Mouse (Mus musculus) cerebellum, adult 2 months (tissue): ENCODE data around the gene Trpm8.

ENCODE experiments used
- CTCF ChIP-seq: fragments of 200-500 bp; IDR thresholded peaks from 2 replicates; pipeline ENCODE4 v1.5.1; 2011; ENCODE audit warnings: low read depth, mild to moderate bottlenecking, control low read depth, low read length, moderate library complexity, borderline replicate concordance; ENCODE audit not compliant: insufficient read depth
- POLR2A ChIP-seq: fragments of 200-500 bp; IDR thresholded peaks from 2 replicates; pipeline ENCODE4 v1.6.1; 2011; ENCODE audit warnings: low read length, control low read depth, borderline replicate concordance; ENCODE audit not compliant: insufficient read depth

DNA sequence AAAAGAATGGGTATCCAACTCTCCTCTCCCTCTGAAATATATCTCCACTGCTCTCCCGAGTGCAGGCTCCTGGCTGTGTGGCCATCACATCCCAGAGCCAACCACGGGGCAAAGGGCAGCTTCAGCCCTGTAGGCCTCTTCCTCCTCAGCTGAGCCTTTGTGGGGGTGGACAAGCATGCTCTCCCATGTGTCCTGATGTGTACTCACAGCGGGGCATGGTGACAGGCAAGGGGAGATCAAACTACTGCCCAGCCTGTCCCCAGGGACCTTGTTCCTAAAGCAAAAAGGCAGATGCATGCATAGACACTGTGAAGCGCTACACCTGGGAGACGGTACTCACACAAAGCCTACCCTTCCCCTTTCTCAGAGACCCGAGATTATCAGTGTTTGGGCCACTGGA is 17.3 kb upstream of the Trpm8 start:
- TF ChIP-seq CTCF (no peak), POLR2A (no peak)
